Mouse (Mus musculus) kidney, embryonic 14.5 days (tissue): ENCODE results near the gene Gm29776. TPM values are rescaled to one million over a fixed set of nuclear protein-coding genes. Genes with fewer than 3 reads are reported as not detected.

Experiments used
- ATAC-seq: fragments of 200-750 bp; cut with Nextera tagmentation; 2 replicates; pipeline ENCODE4 v1.8.0; 2017; ENCODE audit warnings: moderate number of reproducible peaks, mild to moderate bottlenecking, moderate TSS enrichment, moderate library complexity; ENCODE audit not compliant: low FRiP score, low TSS enrichment
- H3K27ac ChIP-seq: fragments of 300-500 bp; sonication (generic); 2 replicates; pipeline ENCODE4 v1.5.1; 2014; ENCODE audit warnings: low read depth, mild to moderate bottlenecking, low read length, moderate library complexity, mixed read lengths
- H3K27me3 ChIP-seq: fragments of 300-500 bp; sonication (generic); 2 replicates; pipeline ENCODE4 v1.6.1; 2014; ENCODE audit warnings: mild to moderate bottlenecking, low read length; ENCODE audit not compliant: control insufficient read depth, insufficient read depth
- H3K36me3 ChIP-seq: fragments of 300-500 bp; sonication (generic); 2 replicates; pipeline ENCODE4 v1.6.1; 2014; ENCODE audit warnings: low read length, mixed read lengths; ENCODE audit not compliant: control insufficient read depth, insufficient read depth
- H3K4me1 ChIP-seq: fragments of 300-500 bp; sonication (generic); 2 replicates; pipeline ENCODE4 v1.6.1; 2014; ENCODE audit warnings: low read length, mixed read lengths; ENCODE audit not compliant: control insufficient read depth, insufficient read depth
- H3K4me2 ChIP-seq: fragments of 300-500 bp; sonication (generic); replicated peaks from 2 replicates; pipeline ENCODE4 v1.6.1; 2014; ENCODE audit warnings: low read depth, mild to moderate bottlenecking, low read length
- H3K4me3 ChIP-seq: fragments of 300-500 bp; sonication (generic); 2 replicates; pipeline ENCODE4 v1.5.1; 2014; ENCODE audit warnings: mild to moderate bottlenecking, low read length
- H3K9ac ChIP-seq: fragments of 300-500 bp; sonication (generic); 2 replicates; pipeline ENCODE4 v1.6.1; 2014; ENCODE audit warnings: low read depth, mild to moderate bottlenecking, low read length, moderate library complexity
- H3K9me3 ChIP-seq: fragments of 300-500 bp; sonication (generic); 2 replicates; pipeline ENCODE4 v1.6.1; 2016; ENCODE audit warnings: low read length; ENCODE audit not compliant: control insufficient read depth
- WGBS: fragments of 180-500 bp; shearing (Covaris S2); extraction: QIAGEN DNeasy Blood & Tissue Kit; methylation state at CpG from one replicate; pipeline ENCODE4 v1.1.7; 2014; 5-methylcytosine and 5-hydroxymethylcytosine counted together
- polyA plus RNA-seq: library from polyadenylated mRNA; unstranded; fragments of >200 nt; fragmentation: Nextera tagmentation; extraction: Ambion mirVana; gene quantifications from 2 replicates; pipeline ENCODE4 v1.2.1, GENCODE M21; 2014

Gm29776 gene
- polyA plus RNA-seq, 1 experiment from 2014 or later = 0.08 TPM

GRCm38 (mm10) chr14:54732206-54732605 lies 33.6 kb upstream of the Gm29776 start:
- Histone ChIP-seq H3K36me3 (no peaks in the 10 kb centered on the region), H3K27me3 (no peaks in the 10 kb centered on the region), H3K4me1 (no peaks in the 10 kb centered on the region), H3K9ac (no peak overlapping the region), H3K27ac (no peak overlapping the region), H3K4me3 (no peak overlapping the region), H3K9me3 (no peaks in the 10 kb centered on the region), H3K4me2 (no peak overlapping the region)
- ATAC-seq = no peak
- WGBS = 87% methylated on average over 8 of the region's 8 CpGs

- no peak for ATAC-seq
- Histone ChIP-seq H3K4me2 (no peak overlapping the region), H3K4me1 (no peaks in the 10 kb centered on the region), H3K27ac (no peak overlapping the region), H3K27me3 (no peaks in the 10 kb centered on the region), H3K36me3 (no peaks in the 10 kb centered on the region), H3K9me3 (no peaks in the 10 kb centered on the region), H3K4me3 (no peak overlapping the region), H3K9ac (no peak overlapping the region)
- WGBS = 89% methylated on average over 6 of the region's 6 CpGs
Observed at GRCm38 (mm10) chr14:54730305-54730704, 31.7 kb upstream of the Gm29776 start.

GRCm38 (mm10) chr14:54728823-54729653 lies 30.4 kb upstream of the Gm29776 start:
- Histone ChIP-seq H3K36me3 (no peaks in the 10 kb centered on the region), H3K27ac (no peak overlapping the region), H3K4me2 (no peak overlapping the region), H3K27me3 (no peaks in the 10 kb centered on the region), H3K9ac (no peak overlapping the region), H3K9me3 (no peaks in the 10 kb centered on the region), H3K4me1 (no peaks in the 10 kb centered on the region), H3K4me3 (no peak overlapping the region)
- whole genome bisulfite sequencing = 67% methylated on average over 13 of the region's 13 CpGs
- ATAC-seq = no peak

GRCm38 (mm10) chr14:54727565-54727964 lies 28.9 kb upstream of the Gm29776 start:
- no peak overlapping the region for H3K4me3 ChIP-seq
- no peaks in the 10 kb centered on the region for H3K9me3 ChIP-seq
- no peak overlapping the region for H3K27ac ChIP-seq
- H3K9ac ChIP-seq = no peak overlapping the region
- ATAC-seq = no peak
- H3K4me1 ChIP-seq = 0 out of 2 replicates have a peak, but pooled peaks cover under 1% of the 10 kb centered on the region
- H3K36me3 ChIP-seq = no peaks in the 10 kb centered on the region
- 78% methylated on average over 5 of the region's 5 CpGs for whole genome bisulfite sequencing
- H3K27me3 ChIP-seq = no peaks in the 10 kb centered on the region
- H3K4me2 ChIP-seq = no peak overlapping the region

- 85% methylated on average over 6 of the region's 6 CpGs for WGBS
Observed at GRCm38 (mm10) chr14:54724049-54724448, 25.4 kb upstream of the Gm29776 start.

DNA sequence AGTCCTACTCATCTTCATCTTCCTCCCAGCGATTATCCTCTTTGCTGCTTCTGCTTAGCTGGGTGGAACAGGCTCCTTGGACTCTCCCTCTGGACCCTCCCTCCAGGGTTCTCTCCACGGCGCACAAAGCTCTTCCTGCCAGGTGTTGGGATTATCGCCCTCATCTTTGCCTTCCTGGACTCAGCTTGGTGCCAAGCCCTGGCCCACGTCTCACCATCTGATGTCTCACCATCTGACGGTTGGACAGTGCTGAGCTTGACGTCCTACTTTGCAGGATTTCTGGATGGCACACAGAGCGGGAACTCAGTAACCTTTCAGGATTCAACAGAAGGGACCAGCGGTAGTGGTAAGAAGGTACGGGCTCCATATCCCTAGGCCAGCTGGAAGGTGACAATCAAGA lies 23.1 kb upstream of the Gm29776 start:
- H3K36me3 ChIP-seq = no peaks in the 10 kb centered on the region
- H3K4me2 ChIP-seq = no peak overlapping the region
- H3K27me3 ChIP-seq = no peaks in the 10 kb centered on the region
- H3K27ac ChIP-seq = no peak overlapping the region
- no peak overlapping the region for H3K9ac ChIP-seq
- no peaks in the 10 kb centered on the region; the same call in 1 of the 2 replicates for H3K9me3 ChIP-seq
- H3K4me3 ChIP-seq = no peak overlapping the region
- H3K4me1 ChIP-seq = 0 out of 2 replicates have a peak, but pooled peaks cover 2% of the 10 kb centered on the region
- WGBS = 75% methylated on average over 10 of the region's 10 CpGs
- ATAC-seq = no peak

More at GRCm38 (mm10) chr14:54724049-54724448, 25.4 kb upstream of the Gm29776 start:
- no peak overlapping the region for H3K27ac ChIP-seq
- H3K4me2 ChIP-seq = no peak overlapping the region
- no peaks in the 10 kb centered on the region for H3K27me3 ChIP-seq
- no peaks in the 10 kb centered on the region for H3K36me3 ChIP-seq
- no peak overlapping the region for H3K9ac ChIP-seq
- H3K4me3 ChIP-seq = no peak overlapping the region
- 0 out of 2 replicates have a peak, but pooled peaks cover 2% of the 10 kb centered on the region for H3K4me1 ChIP-seq
- ATAC-seq = no peak
- no peaks in the 10 kb centered on the region; the same call in 1 of the 2 replicates for H3K9me3 ChIP-seq

- no peak overlapping the region for H3K4me2 ChIP-seq
- H3K27ac ChIP-seq = no peak overlapping the region
- H3K27me3 ChIP-seq = no peaks in the 10 kb centered on the region
- no peak for ATAC-seq
- H3K4me3 ChIP-seq = no peak overlapping the region
- H3K9me3 ChIP-seq = no peaks in the 10 kb centered on the region; the same call in 1 of the 2 replicates
- 0 out of 2 replicates have a peak, but pooled peaks cover 2% of the 10 kb centered on the region for H3K4me1 ChIP-seq
- H3K9ac ChIP-seq = no peak overlapping the region
- H3K36me3 ChIP-seq = no peaks in the 10 kb centered on the region
- 90% methylated on average over 6 of the region's 7 CpGs for WGBS
Observed at GRCm38 (mm10) chr14:54720654-54721350, 22.2 kb upstream of the Gm29776 start.

- no peaks in the 10 kb centered on the region for H3K36me3 ChIP-seq
- 0 out of 2 replicates have a peak, but pooled peaks cover 2% of the 10 kb centered on the region for H3K4me1 ChIP-seq
- WGBS = 90% methylated on average over 11 of the region's 11 CpGs
- no peaks in the 10 kb centered on the region; the same call in 1 of the 2 replicates for H3K9me3 ChIP-seq
- ATAC-seq = no peak
- H3K27me3 ChIP-seq = no peaks in the 10 kb centered on the region
- H3K4me3 ChIP-seq = no peak overlapping the region
- H3K4me2 ChIP-seq = no peak overlapping the region
- H3K9ac ChIP-seq = no peak overlapping the region
- H3K27ac ChIP-seq = no peak overlapping the region
Observed at GRCm38 (mm10) chr14:54720041-54720440, 21.4 kb upstream of the Gm29776 start.

DNA sequence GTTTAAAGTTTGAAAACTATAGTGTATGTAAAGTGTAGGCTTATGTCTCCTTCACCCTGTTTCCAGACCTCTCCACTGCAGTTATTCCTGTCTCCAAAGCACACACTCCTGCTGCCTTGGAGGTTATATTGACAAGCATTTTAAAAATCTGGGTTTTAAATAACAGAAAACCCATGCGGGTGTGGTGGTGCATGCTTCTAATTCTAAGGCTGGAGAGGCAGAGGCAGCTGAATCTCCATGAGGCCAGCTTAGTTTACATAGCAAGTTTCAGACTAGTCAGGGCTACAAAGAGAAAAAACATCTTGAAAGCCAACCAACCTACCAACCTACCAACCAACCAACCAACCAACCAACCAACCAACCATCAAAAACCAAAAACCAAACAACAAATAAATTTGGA lies 16.8 kb upstream of the Gm29776 start:
- Histone ChIP-seq H3K4me1 (peaks cover 6% of the 10 kb centered on the region; the same call in 1 of the 2 replicates), H3K27me3 (no peaks in the 10 kb centered on the region), H3K4me3 (no peak overlapping the region), H3K27ac (no peak overlapping the region), H3K9ac (no peak overlapping the region), H3K4me2 (no peak overlapping the region; the same call in 1 of the 2 replicates), H3K9me3 (no peaks in the 10 kb centered on the region; the same call in 1 of the 2 replicates), H3K36me3 (no peaks in the 10 kb centered on the region)
- 88% methylated on average over 1 of the region's 1 CpGs for WGBS
- no peak for ATAC-seq
